Mouse (Mus musculus): Measurements from ENCODE around the gene Cstad. TPM values are rescaled to one million over a fixed set of nuclear protein-coding genes. Genes with fewer than 3 reads are reported as not detected.

Cstad gene
- polyA plus RNA-seq, 1 experiment from 2014 or later: 0.63 TPM

DNA sequence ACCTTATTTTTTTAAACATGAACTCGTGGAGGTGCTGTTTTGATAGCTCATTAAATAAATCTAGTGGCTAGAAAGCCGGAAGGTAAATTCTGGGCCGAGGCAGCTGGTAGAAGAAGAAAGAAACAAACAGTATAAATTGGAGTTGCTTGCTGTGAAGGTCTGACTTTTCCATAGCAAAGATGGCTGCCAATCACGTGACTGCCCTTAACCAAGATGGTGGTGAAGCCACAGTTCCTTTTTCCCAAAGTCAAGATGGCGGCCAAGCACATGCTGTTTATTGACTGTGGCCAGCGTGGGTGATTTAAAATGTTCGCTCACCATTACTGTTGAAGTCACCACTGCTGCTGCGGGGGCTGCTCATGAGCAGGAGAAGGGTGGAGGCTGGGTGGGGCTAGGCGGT lies 17.8 kb upstream of the Cstad start:
- 92% methylated on average over 9 of the region's 9 CpGs for WGBS
- no peak overlapping the region for H3K4me3 ChIP-seq
- no peak for ATAC-seq (replicated peaks)

DNA sequence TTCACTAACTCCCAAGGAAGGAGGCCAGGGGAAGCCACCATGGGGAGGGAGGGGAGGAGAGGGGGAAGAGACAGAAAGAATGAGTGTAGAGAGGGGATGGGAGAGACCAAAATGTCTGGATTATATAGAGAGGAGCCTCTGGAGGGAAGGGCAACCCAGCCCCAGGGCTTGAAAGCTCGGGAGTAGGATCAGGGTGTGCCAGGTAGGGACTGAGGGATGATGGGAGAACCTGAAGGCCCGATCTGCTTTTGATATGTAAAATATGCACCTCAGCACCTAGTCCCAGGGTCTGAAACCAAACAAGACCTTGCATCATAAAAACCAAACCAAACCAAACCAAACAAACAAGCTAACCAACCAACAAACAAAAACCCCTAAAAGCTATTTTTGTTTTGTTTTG lies 16.8 kb upstream of the Cstad start:
- Histone ChIP-seq H3K4me2 (no peak overlapping the region), H3K36me3 (replicated peaks) (no peaks in the 10 kb centered on the region), H3K27ac (no peak overlapping the region), H3K4me1 (no peaks in the 10 kb centered on the region), H3K9ac (no peak overlapping the region), H3K27me3 (replicated peaks) (no peaks in the 10 kb centered on the region), H3K9me3 (no peaks in the 10 kb centered on the region), H3K4me3 (no peak overlapping the region)
- no peak for ATAC-seq (replicated peaks)
- 64% methylated on average over 2 of the region's 2 CpGs for WGBS

More for the DNA sequence above, 17.8 kb upstream of the Cstad start:
- Histone ChIP-seq H3K4me2 (no peak overlapping the region), H3K27me3 (replicated peaks) (no peaks in the 10 kb centered on the region), H3K36me3 (replicated peaks) (no peaks in the 10 kb centered on the region), H3K9me3 (no peaks in the 10 kb centered on the region), H3K9ac (no peak overlapping the region), H3K4me1 (no peaks in the 10 kb centered on the region), H3K27ac (no peak overlapping the region)

DNA sequence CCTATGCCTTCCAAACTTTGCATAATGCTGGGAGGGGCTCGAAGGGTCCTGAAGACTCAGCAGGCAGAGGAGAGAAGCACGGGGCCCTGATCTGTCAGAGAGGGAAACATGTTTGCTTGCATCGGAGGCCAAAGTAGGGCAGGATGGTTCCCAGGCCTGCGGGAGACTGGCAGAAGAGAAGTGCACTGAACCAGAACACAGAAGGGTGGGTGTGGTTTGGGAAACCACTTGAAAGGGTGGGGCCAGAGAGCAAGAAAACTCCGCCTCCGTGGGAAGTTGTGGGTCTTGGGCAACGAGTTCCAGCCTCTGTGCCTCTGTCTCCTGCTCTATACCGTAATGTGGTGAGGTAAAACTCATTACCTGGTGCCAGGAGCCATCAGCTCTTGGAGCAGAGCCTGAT lies 7.7 kb upstream of the Cstad start:
- no peak for ATAC-seq (replicated peaks)
- H3K4me3 ChIP-seq: no peak overlapping the region
- no peak overlapping the region for H3K27ac ChIP-seq
- no peaks in the 10 kb centered on the region for H3K9me3 ChIP-seq
- no peak overlapping the region for H3K4me2 ChIP-seq
- H3K4me1 ChIP-seq: peaks cover 6% of the 10 kb centered on the region
- H3K27me3 ChIP-seq (replicated peaks): no peaks in the 10 kb centered on the region
- 27% methylated on average over 8 of the region's 8 CpGs for WGBS
- no peaks in the 10 kb centered on the region for H3K36me3 ChIP-seq (replicated peaks)
- H3K9ac ChIP-seq: no peak overlapping the region

DNA sequence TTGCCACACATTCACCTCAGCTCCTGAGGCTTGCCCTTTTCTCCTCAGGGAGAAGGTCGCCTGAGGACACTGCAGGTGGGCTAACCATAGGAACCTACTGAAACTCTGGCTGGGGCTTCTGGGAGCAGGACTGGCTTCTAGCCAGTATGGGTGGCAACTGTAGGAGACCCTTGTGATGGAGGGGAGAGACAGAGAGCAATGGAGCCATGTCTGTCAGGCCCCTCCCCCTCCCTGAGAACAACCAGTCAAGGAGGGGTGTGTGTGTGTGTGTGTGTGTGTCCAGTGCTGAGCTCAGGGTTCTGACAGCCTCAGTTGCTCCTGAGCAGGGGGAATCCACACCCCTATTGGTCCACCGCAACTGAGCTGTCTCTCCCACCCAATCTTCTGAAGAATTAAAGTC lies 7.2 kb upstream of the Cstad start:
- ATAC-seq (replicated peaks): no peak
- no peak overlapping the region for H3K4me3 ChIP-seq
- no peak overlapping the region for H3K9ac ChIP-seq
- peaks cover 6% of the 10 kb centered on the region for H3K4me1 ChIP-seq
- H3K9me3 ChIP-seq: no peaks in the 10 kb centered on the region
- WGBS: 56% methylated on average over 2 of the region's 2 CpGs
- H3K27ac ChIP-seq: no peak overlapping the region
- H3K36me3 ChIP-seq (replicated peaks): no peaks in the 10 kb centered on the region
- no peak overlapping the region for H3K4me2 ChIP-seq
- no peaks in the 10 kb centered on the region for H3K27me3 ChIP-seq (replicated peaks)

DNA sequence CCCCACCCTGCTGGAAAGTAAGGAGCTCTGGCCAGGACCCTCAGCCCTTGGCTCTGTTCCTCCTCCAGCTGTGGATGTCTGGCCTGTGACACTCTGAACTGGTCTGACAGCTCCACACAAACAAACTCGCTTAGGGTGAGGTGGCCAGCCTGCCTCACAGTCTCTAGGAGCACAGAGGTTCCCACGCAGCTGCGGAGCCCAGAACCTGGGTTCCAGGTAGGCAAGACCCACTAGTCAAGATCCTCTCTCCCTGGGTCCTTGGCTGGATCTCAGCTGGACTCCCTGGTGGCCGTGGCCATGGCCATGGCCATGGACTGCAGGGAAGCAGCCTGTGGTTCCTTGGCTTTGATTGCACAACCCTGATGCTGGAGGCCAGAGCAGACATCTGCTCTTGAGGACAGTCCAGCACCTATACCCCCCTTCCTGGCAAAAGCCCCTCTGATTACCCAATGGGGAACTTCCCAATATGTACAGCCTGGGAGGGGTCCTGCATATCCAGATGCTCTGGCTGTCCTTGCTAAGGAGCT lies 5.8 kb upstream of the Cstad start:
- Histone ChIP-seq H3K9me3 (no peaks in the 10 kb centered on the region), H3K27me3 (replicated peaks) (no peaks in the 10 kb centered on the region), H3K4me3 (no peak overlapping the region), H3K27ac (no peak overlapping the region), H3K4me2 (no peak overlapping the region), H3K4me1 (peaks cover 15% of the 10 kb centered on the region), H3K36me3 (replicated peaks) (no peaks in the 10 kb centered on the region), H3K9ac (no peak overlapping the region)
- ATAC-seq (replicated peaks): no peak
- WGBS: 81% methylated on average over 4 of the region's 4 CpGs

DNA sequence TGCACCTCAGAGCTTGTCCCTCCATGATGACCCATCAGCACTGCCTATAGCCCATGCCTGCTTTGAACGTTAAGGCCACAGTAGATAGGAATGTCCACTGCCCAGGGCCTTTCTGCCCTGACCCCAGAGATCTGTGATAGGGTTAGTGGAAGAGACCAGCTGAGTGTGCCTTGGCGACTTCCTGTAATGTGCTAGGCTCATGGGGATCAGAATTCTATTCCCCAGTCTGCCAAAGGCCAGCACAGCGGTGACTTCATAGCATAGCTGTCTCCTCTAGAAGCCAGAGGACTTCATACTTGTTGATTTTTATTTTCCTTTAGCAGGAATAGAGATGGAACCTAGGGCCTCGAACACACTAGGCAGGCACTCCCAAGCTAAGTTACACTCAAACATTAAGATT lies 5.1 kb upstream of the Cstad start:
- H3K9ac ChIP-seq: no peak overlapping the region
- no peak overlapping the region for H3K27ac ChIP-seq
- no peak overlapping the region for H3K4me3 ChIP-seq
- ATAC-seq (replicated peaks): no peak
- H3K36me3 ChIP-seq (replicated peaks): no peaks in the 10 kb centered on the region
- H3K4me1 ChIP-seq: peaks cover 22% of the 10 kb centered on the region
- H3K9me3 ChIP-seq: no peaks in the 10 kb centered on the region
- H3K27me3 ChIP-seq (replicated peaks): no peaks in the 10 kb centered on the region
- no peak overlapping the region for H3K4me2 ChIP-seq
- WGBS: 86% methylated on average over 4 of the region's 4 CpGs

DNA sequence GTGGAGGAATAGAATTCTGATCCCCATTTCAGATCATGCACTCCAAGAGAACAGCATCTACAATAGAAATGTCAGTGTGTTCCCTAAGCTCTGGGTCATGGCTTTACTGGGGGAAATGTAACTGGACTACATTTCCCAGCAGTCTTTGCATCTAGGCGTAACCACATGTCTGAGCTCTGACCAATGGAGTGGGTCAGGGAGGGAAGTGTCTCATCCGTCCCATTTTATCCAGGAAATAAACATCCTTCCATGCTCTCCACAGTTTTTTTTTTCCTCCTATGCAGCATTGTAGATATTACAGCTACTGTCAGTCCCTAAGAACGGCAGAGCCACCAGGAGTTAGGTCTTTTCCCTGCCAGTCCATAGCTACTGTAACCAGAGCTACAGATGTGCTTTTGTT lies 3.9 kb upstream of the Cstad start:
- Histone ChIP-seq H3K4me2 (peak overlapping the region; percentile 38), H3K36me3 (replicated peaks) (no peaks in the 10 kb centered on the region), H3K4me1 (peaks cover 32% of the 10 kb centered on the region), H3K27me3 (replicated peaks) (no peaks in the 10 kb centered on the region), H3K4me3 (no peak overlapping the region), H3K27ac (peak overlapping the region; percentile 61), H3K9ac (no peak overlapping the region), H3K9me3 (no peaks in the 10 kb centered on the region)
- 8% methylated on average over 3 of the region's 3 CpGs for WGBS
- ATAC-seq (replicated peaks): peak; percentile 69

DNA sequence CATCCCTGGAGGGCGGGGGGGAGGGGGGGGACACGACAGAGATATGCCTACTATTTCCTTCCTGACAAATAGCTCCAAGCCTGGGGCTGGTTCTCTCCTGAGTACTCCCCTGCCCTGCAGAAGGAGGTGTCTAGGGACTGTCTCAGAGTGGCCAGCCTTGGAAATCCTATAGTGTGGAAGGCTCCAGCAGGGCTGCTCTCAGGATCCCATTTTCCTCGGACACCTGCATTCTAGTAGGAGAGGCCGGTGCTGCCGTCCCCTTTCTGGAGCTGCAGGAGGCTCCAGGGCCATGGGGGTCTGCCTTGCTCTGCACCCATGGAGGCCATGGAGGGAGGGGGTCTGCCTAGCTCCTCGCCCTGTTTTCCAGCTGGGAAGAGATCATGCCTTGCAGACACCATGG lies 2.4 kb upstream of the Cstad start:
- no peak overlapping the region for H3K4me3 ChIP-seq
- H3K27ac ChIP-seq: no peak overlapping the region
- peaks cover 34% of the 10 kb centered on the region for H3K4me1 ChIP-seq
- no peaks in the 10 kb centered on the region for H3K36me3 ChIP-seq (replicated peaks)
- no peak overlapping the region for H3K4me2 ChIP-seq
- WGBS: 81% methylated on average over 6 of the region's 6 CpGs
- no peak overlapping the region for H3K9ac ChIP-seq
- H3K27me3 ChIP-seq (replicated peaks): no peaks in the 10 kb centered on the region
- no peaks in the 10 kb centered on the region for H3K9me3 ChIP-seq
- ATAC-seq (replicated peaks): no peak

DNA sequence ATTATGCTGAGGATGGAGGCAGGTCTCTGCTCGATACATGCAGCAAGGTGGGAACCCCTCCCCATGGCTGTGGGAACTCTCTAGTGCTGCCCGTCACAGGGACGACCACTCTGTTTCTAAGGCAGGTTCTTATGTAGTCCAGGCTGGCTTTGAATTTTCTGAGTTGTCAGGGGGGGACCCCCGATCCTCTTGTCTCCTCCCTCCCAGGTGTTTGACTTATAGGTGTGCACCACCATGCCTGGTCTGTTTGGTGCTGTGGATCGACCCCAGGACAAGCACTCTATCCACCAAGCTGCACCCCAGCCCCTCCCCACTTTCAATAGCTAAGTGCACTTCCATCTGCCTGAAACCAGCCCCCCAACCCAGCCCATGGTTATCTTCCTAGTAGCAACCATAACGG lies 1.9 kb upstream of the Cstad start:
- WGBS: 90% methylated on average over 6 of the region's 6 CpGs
- H3K9ac ChIP-seq: no peak overlapping the region
- no peak overlapping the region for H3K4me3 ChIP-seq
- no peaks in the 10 kb centered on the region for H3K9me3 ChIP-seq
- no peaks in the 10 kb centered on the region for H3K27me3 ChIP-seq (replicated peaks)
- peak overlapping the region; percentile 99; the same call in 1 of the 2 replicates for H3K27ac ChIP-seq
- no peak overlapping the region for H3K4me2 ChIP-seq
- H3K4me1 ChIP-seq: peaks cover 34% of the 10 kb centered on the region
- H3K36me3 ChIP-seq (replicated peaks): no peaks in the 10 kb centered on the region
- no peak for ATAC-seq (replicated peaks)

DNA sequence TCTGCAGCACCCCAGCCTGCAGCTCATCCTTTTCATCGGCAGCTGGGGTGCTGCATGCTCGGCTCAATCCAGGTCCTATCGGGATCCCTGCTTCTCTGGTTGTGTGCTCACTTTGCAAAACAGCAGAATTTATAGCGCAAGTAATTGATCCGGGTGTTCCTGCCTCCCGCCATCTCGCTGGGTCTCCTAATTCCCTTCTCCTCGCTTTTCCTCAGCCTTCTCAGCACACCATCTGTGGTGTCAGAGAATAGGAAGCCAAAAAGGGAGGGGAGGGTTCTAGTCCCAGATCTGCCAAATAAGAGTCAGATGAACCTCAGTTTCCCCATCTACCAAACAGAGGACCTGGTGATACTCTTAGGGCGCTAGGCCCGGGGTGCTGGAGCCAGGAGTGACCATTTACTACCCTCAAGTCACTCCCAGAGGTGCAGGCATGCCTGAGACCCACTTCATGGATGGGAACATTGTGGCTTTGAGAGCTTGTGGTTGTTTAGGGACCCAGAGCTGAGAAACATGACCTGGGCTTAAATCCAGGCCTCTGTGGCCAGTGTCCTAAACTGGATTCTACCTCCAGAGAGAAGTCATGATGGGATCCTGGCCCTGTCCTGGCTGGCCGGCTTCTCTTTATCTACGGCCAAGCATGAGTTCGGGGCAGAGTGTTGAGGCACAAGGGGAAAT lies 1.1 kb upstream of the Cstad start:
- WGBS: 77% methylated on average over 13 of the region's 13 CpGs
- ATAC-seq (replicated peaks): no peak
- no peaks in the 10 kb centered on the region for H3K27me3 ChIP-seq (replicated peaks)

DNA sequence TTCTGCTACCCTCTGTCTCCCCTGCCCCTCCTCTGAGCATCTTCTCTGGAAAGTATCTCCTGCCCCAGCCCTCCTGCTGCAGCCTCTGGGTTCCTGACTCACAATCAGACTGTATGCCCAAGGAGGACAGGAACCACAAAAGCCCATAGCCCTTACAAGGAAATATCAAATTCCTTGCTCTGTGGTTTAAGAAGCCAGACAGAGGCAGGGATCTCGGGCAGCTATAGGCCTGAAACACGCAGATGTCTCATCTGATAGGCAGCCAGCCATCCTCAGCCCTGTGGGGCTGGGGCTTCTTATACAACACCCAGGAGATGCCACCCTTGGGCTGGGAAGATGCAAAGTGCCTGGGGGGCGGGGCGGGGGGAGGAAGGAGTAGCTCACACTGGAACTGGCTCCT lies 956 bp downstream of the Cstad start:
- H3K27ac ChIP-seq: peak overlapping the region; percentile 99
- H3K27me3 ChIP-seq (replicated peaks): no peaks in the 10 kb centered on the region
- H3K4me3 ChIP-seq: no peak overlapping the region
- peak overlapping the region; percentile 56; the same call in 1 of the 2 replicates for H3K4me2 ChIP-seq
- ATAC-seq (replicated peaks): no peak
- H3K36me3 ChIP-seq (replicated peaks): no peaks in the 10 kb centered on the region
- peaks cover 43% of the 10 kb centered on the region for H3K4me1 ChIP-seq
- no peaks in the 10 kb centered on the region for H3K9me3 ChIP-seq
- H3K9ac ChIP-seq: no peak overlapping the region
- 90% methylated on average over 4 of the region's 4 CpGs for WGBS

More for the DNA sequence above, 1.1 kb upstream of the Cstad start:
- H3K9me3 ChIP-seq: no peaks in the 10 kb centered on the region
- H3K4me3 ChIP-seq: no peak overlapping the region
- H3K27ac ChIP-seq: peak overlapping the region; percentile 99
- H3K9ac ChIP-seq: peak overlapping the region; percentile 85; the same call in 1 of the 2 replicates
- peak overlapping the region; percentile 56 for H3K4me2 ChIP-seq
- H3K36me3 ChIP-seq (replicated peaks): no peaks in the 10 kb centered on the region
- peaks cover 34% of the 10 kb centered on the region for H3K4me1 ChIP-seq

DNA sequence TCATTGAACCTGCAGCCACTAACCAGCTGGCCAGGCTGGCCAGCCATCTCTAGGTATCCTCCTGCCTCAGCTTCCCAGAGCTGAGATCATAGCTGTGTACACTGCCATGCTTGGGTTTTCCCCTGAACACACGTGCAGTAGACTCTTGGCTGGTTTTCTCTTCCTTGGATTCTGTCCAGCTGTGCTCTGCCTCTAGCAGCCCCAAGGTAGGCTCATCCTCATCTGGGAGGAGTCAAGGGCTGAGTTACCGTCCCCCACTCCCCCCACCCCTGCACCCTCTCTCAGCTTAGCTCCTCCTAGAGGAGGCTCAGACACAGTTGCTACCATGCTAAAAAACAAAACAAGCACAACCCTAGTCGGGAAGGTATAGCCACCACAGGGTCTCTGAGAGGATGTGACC lies 4.8 kb downstream of the Cstad start:
- no peaks in the 10 kb centered on the region for H3K36me3 ChIP-seq (replicated peaks)
- H3K4me3 ChIP-seq: no peak overlapping the region
- H3K9ac ChIP-seq: no peak overlapping the region
- no peak for ATAC-seq (replicated peaks)
- no peak overlapping the region for H3K4me2 ChIP-seq
- no peaks in the 10 kb centered on the region for H3K27me3 ChIP-seq (replicated peaks)
- H3K9me3 ChIP-seq: no peaks in the 10 kb centered on the region
- peaks cover 47% of the 10 kb centered on the region for H3K4me1 ChIP-seq
- WGBS: 66% methylated on average over 3 of the region's 3 CpGs
- no peak overlapping the region for H3K27ac ChIP-seq

DNA sequence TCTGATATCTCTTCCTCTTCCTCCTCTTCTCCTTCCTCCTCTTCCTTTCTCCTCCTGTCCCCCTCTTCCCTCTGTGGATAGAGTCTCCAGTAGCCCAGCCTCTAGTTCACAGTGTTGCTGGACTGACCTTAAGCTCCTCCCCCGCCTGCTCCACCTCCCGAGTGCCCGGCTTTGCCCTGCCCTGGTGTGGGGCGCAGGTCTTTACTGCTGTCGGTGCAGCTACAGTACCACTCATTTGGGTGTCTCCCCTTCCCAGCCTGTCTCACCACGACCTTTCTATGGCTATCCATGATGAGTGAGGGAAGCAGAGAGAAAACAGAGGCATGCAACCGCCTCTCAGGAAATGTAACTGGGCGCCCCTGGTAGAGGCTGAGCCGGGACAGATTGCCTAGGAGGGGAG lies 5.5 kb downstream of the Cstad start:
- peak overlapping the region; percentile 10; the same call in 1 of the 2 replicates for H3K4me2 ChIP-seq
- H3K27me3 ChIP-seq (replicated peaks): no peaks in the 10 kb centered on the region
- no peak overlapping the region for H3K9ac ChIP-seq
- H3K36me3 ChIP-seq (replicated peaks): no peaks in the 10 kb centered on the region
- peak overlapping the region; percentile 54 for H3K27ac ChIP-seq
- ATAC-seq (replicated peaks): no peak
- 24% methylated on average over 9 of the region's 9 CpGs for WGBS
- peaks cover 49% of the 10 kb centered on the region for H3K4me1 ChIP-seq
- no peaks in the 10 kb centered on the region for H3K9me3 ChIP-seq
- H3K4me3 ChIP-seq: no peak overlapping the region
